Mouse (Mus musculus) intestine, embryonic 15.5 days (tissue): ENCODE results near the gene Topaz1. TPM values are rescaled to one million over a fixed set of nuclear protein-coding genes. Genes with fewer than 3 reads are reported as not detected.

Experiments
- ATAC-seq: fragments of 200-750 bp; cut with Nextera tagmentation; 2 replicates; pipeline ENCODE4 v1.8.0; 2017; ENCODE audit warnings: moderate TSS enrichment, moderate library complexity
- H3K27ac ChIP-seq: fragments of 300-500 bp; sonication (generic); 2 replicates; pipeline ENCODE4 v1.5.1; 2015; ENCODE audit warnings: mild to moderate bottlenecking, inconsistent platforms
- H3K27me3 ChIP-seq: fragments of 300-500 bp; sonication (generic); replicated peaks from 2 replicates; pipeline ENCODE4 v1.6.1; 2015; ENCODE audit warnings: inconsistent platforms
- H3K36me3 ChIP-seq: fragments of 300-500 bp; sonication (generic); 2 replicates; pipeline ENCODE4 v1.6.1; 2015; ENCODE audit warnings: inconsistent platforms
- H3K4me1 ChIP-seq: fragments of 300-500 bp; sonication (generic); replicated peaks from 2 replicates; pipeline ENCODE4 v1.6.1; 2015; ENCODE audit warnings: inconsistent platforms
- H3K4me2 ChIP-seq: fragments of 300-500 bp; sonication (generic); replicated peaks from 2 replicates; pipeline ENCODE4 v1.6.1; 2015; ENCODE audit warnings: mild to moderate bottlenecking, inconsistent platforms
- H3K4me3 ChIP-seq: fragments of 300-500 bp; sonication (generic); replicated peaks from 2 replicates; pipeline ENCODE4 v1.5.1; 2015; ENCODE audit warnings: inconsistent platforms
- H3K9ac ChIP-seq: fragments of 300-500 bp; sonication (generic); 2 replicates; pipeline ENCODE4 v1.6.1; 2015; ENCODE audit warnings: inconsistent platforms
- H3K9me3 ChIP-seq: fragments of 300-500 bp; sonication (generic); 2 replicates; pipeline ENCODE4 v1.6.1; 2016; ENCODE audit warnings: inconsistent platforms
- WGBS: fragments of 180-500 bp; shearing (Covaris S2); methylation state at CpG from one replicate; pipeline ENCODE4 v1.1.7; 2015; 5-methylcytosine and 5-hydroxymethylcytosine counted together
- polyA plus RNA-seq: library from polyadenylated mRNA; unstranded; fragments of >200 nt; fragmentation: Nextera tagmentation; extraction: Ambion mirVana; gene quantifications from 2 replicates; pipeline ENCODE4 v1.2.1, GENCODE M21; 2015

Topaz1 gene
- polyA plus RNA-seq, 1 experiment from 2014 or later = not detected

GRCm38 (mm10) chr9:122736742-122737141 is 10.4 kb upstream of the Topaz1 start:
- Histone ChIP-seq H3K4me3 (no peak overlapping the region), H3K27me3 (no peaks in the 10 kb centered on the region), H3K4me2 (no peak overlapping the region), H3K4me1 (no peaks in the 10 kb centered on the region), H3K36me3 (no peaks in the 10 kb centered on the region), H3K9me3 (no peaks in the 10 kb centered on the region), H3K27ac (no peak overlapping the region), H3K9ac (no peak overlapping the region)
- no peak for ATAC-seq
- WGBS = 20% methylated on average over 4 of the region's 4 CpGs

GRCm38 (mm10) chr9:122745879-122746278 is 1.3 kb upstream of the Topaz1 start:
- H3K36me3 ChIP-seq = no peaks in the 10 kb centered on the region
- no peaks in the 10 kb centered on the region for H3K4me1 ChIP-seq

GRCm38 (mm10) chr9:122757614-122758013 is 10.5 kb downstream of the Topaz1 start:
- 52% methylated on average over 2 of the region's 2 CpGs for WGBS
- no peak overlapping the region for H3K9ac ChIP-seq
- no peaks in the 10 kb centered on the region for H3K36me3 ChIP-seq
- no peaks in the 10 kb centered on the region for H3K9me3 ChIP-seq
- no peak overlapping the region for H3K4me2 ChIP-seq
- no peak overlapping the region for H3K27ac ChIP-seq
- no peaks in the 10 kb centered on the region for H3K27me3 ChIP-seq
- no peaks in the 10 kb centered on the region for H3K4me1 ChIP-seq
- no peak for ATAC-seq
- no peak overlapping the region for H3K4me3 ChIP-seq

More at GRCm38 (mm10) chr9:122745879-122746278, 1.3 kb upstream of the Topaz1 start:
- H3K27me3 ChIP-seq = no peaks in the 10 kb centered on the region
- H3K27ac ChIP-seq = no peak overlapping the region
- H3K4me2 ChIP-seq = no peak overlapping the region
- no peak overlapping the region for H3K9ac ChIP-seq
- no peak for ATAC-seq
- H3K9me3 ChIP-seq = no peaks in the 10 kb centered on the region
- no peak overlapping the region for H3K4me3 ChIP-seq
- WGBS = 58% methylated on average over 1 of the region's 1 CpGs

DNA sequence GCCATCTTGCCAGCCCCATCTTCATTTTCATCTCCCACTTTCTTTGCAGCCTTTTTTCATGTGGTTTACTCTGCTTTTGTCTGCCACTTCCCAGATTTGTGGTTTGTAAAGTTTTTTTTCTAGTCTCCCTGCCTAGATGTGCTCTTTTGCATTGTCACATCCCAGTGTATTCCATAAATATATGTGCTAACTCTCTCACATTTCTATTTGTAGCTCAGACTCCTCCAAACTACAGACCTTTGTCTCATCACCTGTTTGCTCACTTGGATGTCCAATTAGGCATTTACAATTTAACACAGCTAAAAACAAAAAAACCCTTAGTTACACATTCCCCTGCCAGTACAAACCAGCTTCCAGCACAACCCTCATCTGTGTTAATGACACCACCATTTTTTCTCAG is 13.0 kb downstream of the Topaz1 start:
- ATAC-seq = no peak
- Histone ChIP-seq H3K36me3 (no peaks in the 10 kb centered on the region), H3K4me1 (no peaks in the 10 kb centered on the region), H3K4me2 (no peak overlapping the region), H3K9ac (no peak overlapping the region), H3K27me3 (no peaks in the 10 kb centered on the region), H3K9me3 (no peaks in the 10 kb centered on the region), H3K4me3 (no peak overlapping the region), H3K27ac (no peak overlapping the region)

DNA sequence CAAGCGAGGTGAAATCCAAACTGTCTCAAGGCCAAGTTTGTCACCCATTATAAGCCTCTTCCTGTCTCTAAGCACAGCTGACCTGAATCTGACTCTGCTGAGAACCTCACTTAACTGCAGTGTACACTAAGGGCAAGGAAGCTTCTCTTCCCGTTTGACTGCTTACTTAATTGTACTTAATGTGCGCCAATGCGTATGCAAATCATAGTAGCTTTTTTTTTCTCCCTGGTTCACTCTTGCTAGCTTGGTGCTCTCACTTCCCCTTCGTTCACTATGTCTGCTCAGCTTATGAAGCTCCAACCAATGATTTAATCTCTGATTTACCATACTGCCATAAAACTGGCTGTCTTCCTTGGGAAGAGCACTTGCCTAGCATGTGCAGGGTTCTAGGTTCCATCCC is 38.1 kb downstream of the Topaz1 start:
- WGBS = 70% methylated on average over 5 of the region's 5 CpGs
- ATAC-seq = no peak
- H3K36me3 ChIP-seq = no peaks in the 10 kb centered on the region
- no peak overlapping the region for H3K4me3 ChIP-seq
- H3K27me3 ChIP-seq = no peaks in the 10 kb centered on the region
- no peak overlapping the region for H3K27ac ChIP-seq
- no peak overlapping the region for H3K4me2 ChIP-seq
- H3K9ac ChIP-seq = no peak overlapping the region
- H3K9me3 ChIP-seq = no peaks in the 10 kb centered on the region
- no peaks in the 10 kb centered on the region for H3K4me1 ChIP-seq

DNA sequence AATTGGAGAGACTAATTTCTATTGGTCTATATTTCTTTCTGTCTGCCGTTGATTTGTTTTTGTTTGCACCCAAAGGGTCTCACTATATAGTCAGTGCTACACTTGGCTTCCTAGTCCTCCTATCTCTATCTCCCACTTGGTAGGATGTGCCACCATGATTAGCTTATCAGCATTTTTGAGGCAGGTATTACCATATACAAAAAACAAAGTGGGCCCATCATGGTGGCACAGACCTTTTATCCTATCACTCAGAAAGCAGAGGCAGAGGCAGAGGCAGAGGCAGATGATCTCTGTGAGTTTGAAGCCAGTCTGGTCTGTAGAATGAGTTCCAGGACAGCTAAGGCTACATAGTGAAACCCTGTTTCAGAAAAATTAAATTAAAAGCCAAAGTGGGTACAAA is 39.4 kb downstream of the Topaz1 start:
- H3K36me3 ChIP-seq = no peaks in the 10 kb centered on the region
- no peak overlapping the region for H3K27ac ChIP-seq
- H3K9me3 ChIP-seq = no peaks in the 10 kb centered on the region
- ATAC-seq = no peak
- no peaks in the 10 kb centered on the region for H3K27me3 ChIP-seq
- H3K4me1 ChIP-seq = no peaks in the 10 kb centered on the region
- H3K9ac ChIP-seq = no peak overlapping the region
- H3K4me3 ChIP-seq = no peak overlapping the region
- 92% methylated on average over 1 of the region's 1 CpGs for WGBS
- no peak overlapping the region for H3K4me2 ChIP-seq

DNA sequence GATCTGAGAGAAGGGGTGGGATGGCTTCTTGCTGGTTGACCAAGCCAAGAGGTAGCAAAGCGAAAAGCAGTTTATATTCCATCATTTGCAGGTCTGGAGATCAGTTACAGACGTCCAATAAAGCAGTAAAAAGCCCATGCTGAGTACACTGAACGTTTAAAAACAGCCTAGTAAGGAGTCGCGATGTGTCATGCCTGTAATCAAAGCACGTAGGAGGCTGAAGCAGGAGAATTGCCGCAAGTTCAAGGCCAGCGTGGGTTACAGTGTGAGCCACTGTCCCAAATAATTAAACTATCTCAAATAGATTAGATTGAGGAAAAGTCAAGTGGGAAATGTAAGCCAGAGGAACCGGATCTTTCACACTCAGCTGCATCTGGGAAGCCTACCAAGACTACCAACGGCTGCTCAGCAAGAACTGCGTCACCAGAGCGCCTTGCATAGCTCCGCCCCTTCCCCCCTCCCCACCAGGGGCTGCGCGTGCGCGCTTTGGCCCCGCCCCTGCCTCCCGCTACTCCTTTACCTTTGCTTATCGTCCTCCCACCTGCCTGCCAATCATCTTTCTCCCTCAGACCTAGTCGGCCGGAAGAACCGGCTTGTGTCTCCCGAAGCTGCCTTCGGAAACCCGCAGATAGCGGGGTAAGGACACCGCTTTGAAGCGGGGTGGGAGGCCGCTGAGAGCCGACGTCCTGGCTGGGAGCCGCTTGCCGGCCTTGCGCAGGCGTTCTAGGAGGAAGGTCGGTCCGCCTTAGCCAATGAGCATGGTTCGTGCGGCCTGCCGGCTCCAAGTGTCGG is 58.1 kb downstream of the Topaz1 start, which contains the start of gene Tcaim:
TSS of gene Tcaim (plus strand) at position 487 of the 792 bp plus-strand sequence.
- Histone ChIP-seq H3K4me2 (peak within 1 kb of the TSS; percentile 92), H3K9ac (peak within 1 kb of the TSS; percentile 79), H3K4me1 (0 out of 2 replicates have a peak, but pooled peaks cover 8% of the 10 kb centered on the region), H3K9me3 (no peaks in the 10 kb centered on the region), H3K27ac (peak within 1 kb of the TSS; percentile 91), H3K36me3 (no peaks in the 10 kb centered on the region), H3K4me3 (peak within 1 kb of the TSS; percentile 70), H3K27me3 (no peaks in the 10 kb centered on the region)
- WGBS = 6% methylated on average over 42 of the region's 42 CpGs
- peak; percentile 99 for ATAC-seq

DNA sequence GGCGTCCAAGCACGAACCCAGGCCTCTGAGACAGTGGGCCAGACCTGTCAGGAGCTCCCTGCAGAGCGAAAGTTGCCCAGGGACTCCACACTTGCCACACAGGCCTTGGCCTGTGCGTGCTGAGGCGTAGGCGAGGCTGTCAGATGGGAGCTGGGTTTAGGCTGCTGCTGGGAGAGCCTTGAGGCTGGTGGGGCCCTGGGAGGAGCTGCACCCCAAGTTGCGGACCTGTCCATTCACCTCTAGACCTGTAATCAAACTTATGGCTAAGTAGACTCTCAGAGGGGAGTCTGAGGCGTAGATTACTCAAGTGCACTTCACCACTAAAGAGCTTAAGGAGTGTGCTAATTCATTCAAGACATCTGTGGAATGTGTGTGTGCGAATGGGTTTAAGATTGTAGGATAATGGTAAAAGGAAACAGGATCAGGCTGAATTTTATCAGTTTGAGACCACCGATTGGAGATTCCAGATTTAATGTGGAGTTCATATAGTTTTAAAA is 58.7 kb downstream of the Topaz1 start:
- peak overlapping the region; percentile 92 for H3K4me2 ChIP-seq
- peak overlapping the region; percentile 79 for H3K9ac ChIP-seq
- no peak; the same call in 1 of the 2 replicates for ATAC-seq
- peak overlapping the region; percentile 70 for H3K4me3 ChIP-seq
- 10% methylated on average over 10 of the region's 10 CpGs for WGBS
- no peaks in the 10 kb centered on the region for H3K36me3 ChIP-seq
- 0 out of 2 replicates have a peak, but pooled peaks cover 8% of the 10 kb centered on the region for H3K4me1 ChIP-seq
- peak overlapping the region; percentile 91 for H3K27ac ChIP-seq
- H3K27me3 ChIP-seq = no peaks in the 10 kb centered on the region
- H3K9me3 ChIP-seq = no peaks in the 10 kb centered on the region

DNA sequence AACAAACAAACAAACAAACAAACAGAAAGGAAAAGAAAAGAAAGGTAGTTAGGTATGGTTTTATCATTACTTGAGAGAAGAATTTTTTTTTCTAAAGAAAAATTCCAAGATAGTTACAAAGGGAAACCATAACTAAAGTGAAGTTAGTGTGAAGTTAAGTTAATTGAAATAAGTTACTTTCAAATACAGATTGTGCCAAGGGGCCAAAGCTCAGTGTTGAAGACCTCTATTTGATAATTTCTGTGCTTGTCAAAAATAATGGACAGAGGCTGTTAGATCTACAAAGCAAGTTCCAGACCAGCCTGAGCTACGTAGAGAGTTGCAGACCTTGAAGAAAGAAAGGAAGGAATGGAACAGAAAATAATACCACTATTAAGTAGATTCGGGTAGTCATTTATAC is 60.0 kb downstream of the Topaz1 start:
- ATAC-seq = no peak
- 92% methylated on average over 2 of the region's 2 CpGs for WGBS
- H3K9me3 ChIP-seq = no peaks in the 10 kb centered on the region
- H3K9ac ChIP-seq = no peak overlapping the region
- H3K4me3 ChIP-seq = no peak overlapping the region
- no peak overlapping the region for H3K27ac ChIP-seq
- H3K4me2 ChIP-seq = no peak overlapping the region
- H3K36me3 ChIP-seq = no peaks in the 10 kb centered on the region
- 0 out of 2 replicates have a peak, but pooled peaks cover 8% of the 10 kb centered on the region for H3K4me1 ChIP-seq
- H3K27me3 ChIP-seq = no peaks in the 10 kb centered on the region

DNA sequence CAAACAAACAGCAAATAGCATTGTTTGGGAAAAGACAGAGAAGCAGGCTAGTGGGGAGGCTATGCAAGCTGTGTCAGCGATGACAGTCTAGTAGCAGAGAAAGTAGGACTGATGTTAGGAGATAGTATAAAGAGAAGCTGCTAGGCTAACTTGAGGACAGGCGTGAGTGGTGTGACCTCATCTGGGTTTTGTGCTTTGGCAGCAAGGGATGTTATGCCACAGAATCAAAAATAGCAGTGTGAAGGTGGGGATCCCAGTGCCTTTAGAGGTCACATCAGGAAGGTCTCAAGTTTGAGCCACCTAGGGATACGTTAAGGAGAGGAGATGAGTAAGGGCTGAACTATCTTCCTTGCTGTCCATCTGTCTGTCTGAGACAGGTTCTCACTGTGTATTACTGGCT is 63.1 kb downstream of the Topaz1 start:
- no peaks in the 10 kb centered on the region for H3K36me3 ChIP-seq
- no peak for ATAC-seq
- H3K4me2 ChIP-seq = no peak overlapping the region
- 91% methylated on average over 3 of the region's 3 CpGs for WGBS
- H3K4me3 ChIP-seq = no peak overlapping the region
- H3K27me3 ChIP-seq = no peaks in the 10 kb centered on the region
- no peak overlapping the region for H3K27ac ChIP-seq
- no peaks in the 10 kb centered on the region for H3K9me3 ChIP-seq
- H3K4me1 ChIP-seq = 0 out of 2 replicates have a peak, but pooled peaks cover 3% of the 10 kb centered on the region
- H3K9ac ChIP-seq = no peak overlapping the region

GRCm38 (mm10) chr9:122812386-122812785 is 65.2 kb downstream of the Topaz1 start:
- no peaks in the 10 kb centered on the region for H3K9me3 ChIP-seq
- no peaks in the 10 kb centered on the region for H3K4me1 ChIP-seq
- no peak overlapping the region for H3K4me3 ChIP-seq
- WGBS = 88% methylated on average over 5 of the region's 5 CpGs
- no peak overlapping the region for H3K9ac ChIP-seq
- no peaks in the 10 kb centered on the region for H3K27me3 ChIP-seq
- no peaks in the 10 kb centered on the region for H3K36me3 ChIP-seq
- H3K4me2 ChIP-seq = no peak overlapping the region
- no peak overlapping the region for H3K27ac ChIP-seq
- ATAC-seq = no peak

DNA sequence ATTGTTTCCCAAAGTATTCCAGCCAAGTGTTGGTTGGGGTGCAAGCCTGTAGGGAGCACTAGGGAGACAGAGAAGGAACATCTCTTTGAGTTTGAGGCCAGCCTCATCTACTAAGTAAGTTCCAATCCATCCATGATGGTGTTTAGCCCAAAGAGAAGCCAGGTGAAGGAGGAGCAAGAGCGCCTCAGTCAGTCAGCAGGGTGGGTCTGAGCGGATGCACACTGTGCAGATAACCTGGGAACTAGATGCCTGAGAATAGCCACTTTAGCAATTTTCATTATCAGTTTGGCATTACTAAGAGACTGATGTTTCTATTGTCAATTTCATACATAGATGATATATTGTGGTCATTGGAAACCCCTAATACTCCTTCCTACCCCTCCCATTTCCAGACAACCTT is 67.6 kb downstream of the Topaz1 start:
- ATAC-seq = peak; percentile 79
- H3K27me3 ChIP-seq = no peaks in the 10 kb centered on the region
- no peaks in the 10 kb centered on the region for H3K4me1 ChIP-seq
- no peak overlapping the region for H3K4me2 ChIP-seq
- no peaks in the 10 kb centered on the region for H3K9me3 ChIP-seq
- H3K36me3 ChIP-seq = no peaks in the 10 kb centered on the region
- 90% methylated on average over 2 of the region's 2 CpGs for WGBS
- no peak overlapping the region for H3K27ac ChIP-seq
- no peak overlapping the region for H3K4me3 ChIP-seq
- H3K9ac ChIP-seq = no peak overlapping the region
